Mouse (Mus musculus): ENCODE results near the gene Slfn9. TPM values are rescaled to one million over a fixed set of nuclear protein-coding genes. Genes with fewer than 3 reads are reported as not detected.
"Not testable (repeated sequence)": the region's sequence is repeated elsewhere in the genome, so short reads cannot be mapped to it uniquely, and the experiment has no call there.

Gene Slfn9
- 0.36 and 0.41 TPM in 2 replicates for polyA plus RNA-seq (2012; rRNA removed)

DNA sequence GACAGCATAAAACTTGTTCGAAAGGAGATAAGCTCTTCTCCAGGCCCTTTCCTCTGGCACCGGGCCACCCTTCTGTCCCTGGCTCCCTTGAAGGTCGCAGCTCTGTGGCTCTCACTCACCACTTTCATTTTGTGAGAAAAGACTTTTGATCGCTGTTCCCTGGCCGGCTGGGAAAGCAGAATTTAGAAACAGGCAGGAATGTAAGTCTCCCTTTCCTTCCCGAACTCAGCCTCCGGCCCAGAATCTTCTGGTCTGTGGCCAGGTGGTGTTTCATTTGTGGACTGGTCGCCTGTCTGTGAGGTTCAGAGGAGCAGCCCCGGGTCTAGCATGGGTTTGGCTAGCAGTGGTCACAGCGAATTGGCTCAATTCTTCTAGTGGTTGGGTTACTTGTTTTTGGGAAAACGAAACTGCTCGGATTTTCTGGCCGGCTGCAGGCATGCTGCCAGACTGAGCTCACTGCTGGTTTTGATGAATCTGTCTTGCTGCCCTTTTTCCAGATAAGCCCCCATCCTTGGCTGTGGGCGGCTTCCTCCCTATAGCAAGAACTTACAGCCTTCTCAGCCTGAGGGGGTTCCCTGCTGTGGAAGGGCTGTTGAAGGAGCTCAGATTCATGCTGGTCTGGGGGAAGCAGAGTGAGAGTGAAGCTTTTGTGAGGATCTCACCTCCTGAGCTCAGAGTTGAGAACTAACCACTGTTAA lies at the start of gene Slfn9:
Gene Slfn9, minus strand, starts transcription at position 362 of the 698 bp plus-strand sequence.
- DNase-seq (ENCODE audit: low read depth): no peak

- DNase-seq (ENCODE audit: low read depth): no peak
Observed at GRCm38 (mm10) chr11:83041000-83041399, 49.4 kb upstream of the Slfn9 start.

GRCm38 (mm10) chr11:83040325-83040724 lies 48.7 kb upstream of the Slfn9 start:
- no peak for DNase-seq (ENCODE audit: low read depth)

GRCm38 (mm10) chr11:83039796-83040195 lies 48.2 kb upstream of the Slfn9 start:
- DNase-seq (ENCODE audit: low read depth): no peak

DNA sequence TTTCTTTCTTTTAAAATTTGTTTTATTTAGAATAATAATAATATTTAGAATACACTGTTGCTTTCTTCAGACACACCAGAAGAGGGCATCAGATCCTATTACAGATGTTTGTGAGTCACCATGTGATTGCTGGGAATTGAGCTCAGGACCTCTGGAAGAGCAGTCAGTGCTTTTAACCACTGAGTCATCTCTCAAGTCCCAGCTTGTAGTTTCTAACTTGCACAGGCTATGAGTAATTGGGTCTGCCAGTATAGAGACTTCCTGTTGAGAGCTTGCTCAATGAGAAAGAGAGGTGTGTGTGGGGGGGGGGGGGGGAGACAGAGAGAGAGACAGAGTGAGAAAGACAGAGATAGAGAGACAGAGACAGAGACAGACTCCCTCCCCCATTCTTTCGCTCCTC lies 47.5 kb upstream of the Slfn9 start:
- no peak for DNase-seq (ENCODE audit: low read depth)

DNA sequence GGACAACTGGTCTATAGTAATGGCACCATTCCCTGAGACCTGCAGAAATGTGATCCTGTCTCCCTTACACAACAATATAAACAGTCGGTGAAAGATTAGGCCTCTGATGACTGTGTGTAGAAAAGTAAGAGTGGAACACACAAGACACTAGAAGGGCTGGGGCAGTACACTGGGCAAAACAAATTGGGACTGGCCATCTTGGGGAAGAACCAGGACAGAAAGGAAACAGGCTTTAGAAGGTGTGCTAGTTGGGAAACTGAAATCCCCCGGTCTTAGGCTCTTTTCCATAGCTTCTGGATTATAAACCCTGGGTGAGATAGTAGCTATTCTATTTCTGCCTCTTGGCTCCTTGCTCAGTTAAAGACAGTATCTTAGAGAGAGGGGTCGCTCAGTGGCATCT lies 47.1 kb upstream of the Slfn9 start:
- not testable (repeated sequence) for DNase-seq (ENCODE audit: low read depth)

DNA sequence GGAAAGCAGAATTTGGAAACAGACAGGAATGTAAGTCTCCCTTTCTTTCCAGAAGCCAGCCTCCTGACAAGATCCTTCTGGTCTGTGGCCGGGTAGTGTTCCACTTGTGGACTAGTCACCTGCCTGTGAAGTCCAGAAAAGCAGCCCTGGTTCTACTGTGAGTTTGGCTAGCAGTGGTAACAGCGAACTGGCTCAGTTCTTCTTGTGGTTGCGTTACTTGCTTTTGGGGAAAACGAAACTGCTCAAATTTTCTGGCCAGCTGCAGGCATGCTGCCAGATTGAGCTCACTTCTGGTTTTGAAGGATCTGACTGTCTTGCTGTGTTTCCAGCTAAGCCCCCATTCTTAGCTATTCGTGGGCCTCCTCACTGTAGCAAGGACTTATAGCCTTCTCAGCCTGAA lies 29.0 kb upstream of the Slfn9 start, which contains the start of gene Slfn8:
Gene Slfn8, minus strand, starts transcription at position 190 of the 400 bp plus-strand sequence.
- no peak for DNase-seq (ENCODE audit: low read depth)

- not testable (repeated sequence) for DNase-seq (ENCODE audit: low read depth)
Observed at GRCm38 (mm10) chr11:83019561-83020519, 28.2 kb upstream of the Slfn9 start.

- no peak for DNase-seq (ENCODE audit: low read depth)
Observed at GRCm38 (mm10) chr11:83016093-83016492, 24.5 kb upstream of the Slfn9 start.

- DNase-seq (ENCODE audit: low read depth): no peak
Observed at GRCm38 (mm10) chr11:83013356-83013755, 21.7 kb upstream of the Slfn9 start.

DNA sequence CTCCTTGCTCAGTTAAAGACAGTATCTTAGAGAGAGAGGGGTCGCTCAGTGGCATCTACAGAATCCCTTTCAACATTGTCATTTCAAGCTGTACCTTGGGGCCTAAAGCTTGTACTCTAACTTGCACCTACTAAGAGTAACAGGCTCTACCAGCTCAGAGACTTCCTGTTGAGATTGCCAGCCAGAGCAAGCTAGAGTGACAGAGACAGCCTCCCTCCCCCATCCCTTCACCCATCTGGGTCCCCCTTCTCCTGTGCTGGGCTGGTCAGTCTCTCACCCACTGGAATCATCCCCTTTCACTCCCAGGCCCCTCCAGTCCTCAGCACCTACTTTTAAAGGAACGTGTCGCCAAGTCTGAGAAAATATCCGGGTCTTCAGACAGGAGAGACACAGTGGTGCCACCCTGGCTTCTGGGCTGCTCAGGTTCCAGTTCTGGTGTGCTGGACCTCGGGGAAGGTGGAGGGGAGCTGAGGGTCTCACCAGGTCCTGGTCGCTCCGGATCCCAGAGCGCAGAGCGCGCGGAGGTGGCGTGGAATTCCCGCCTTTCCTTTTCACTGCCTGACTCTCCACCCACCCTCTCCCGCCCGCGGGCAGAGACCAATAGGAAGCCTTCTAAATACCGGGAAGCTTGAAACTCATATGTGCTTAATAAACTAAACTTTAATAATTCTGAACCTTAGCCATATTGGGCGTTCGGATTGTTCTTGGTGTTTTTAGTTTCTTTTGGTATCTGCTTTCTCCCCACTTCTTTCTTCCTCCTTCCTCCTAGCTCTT lies 831 bp downstream of the Slfn9 start:
- not testable (repeated sequence) for DNase-seq (ENCODE audit: low read depth)

DNA sequence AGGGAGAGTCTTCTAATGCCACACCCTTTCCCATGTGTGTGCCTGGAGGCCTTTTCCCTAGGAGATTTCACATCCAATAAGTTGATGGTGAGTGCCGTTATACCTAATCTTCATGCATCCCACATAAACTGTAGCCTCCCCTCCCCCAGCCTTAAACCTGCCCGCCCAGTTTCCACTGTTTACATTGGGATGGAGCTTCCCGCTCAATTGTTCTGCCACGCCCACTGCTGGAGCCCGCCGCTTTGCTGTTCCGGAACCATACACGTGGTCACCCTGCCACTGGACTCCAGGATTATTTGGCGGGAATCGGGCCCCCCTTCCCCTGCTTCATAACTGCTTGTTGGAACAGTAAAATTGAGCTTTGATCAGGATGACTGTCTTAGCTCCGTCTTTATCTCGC lies 2.3 kb downstream of the Slfn9 start:
- no peak for DNase-seq (ENCODE audit: low read depth)

DNA sequence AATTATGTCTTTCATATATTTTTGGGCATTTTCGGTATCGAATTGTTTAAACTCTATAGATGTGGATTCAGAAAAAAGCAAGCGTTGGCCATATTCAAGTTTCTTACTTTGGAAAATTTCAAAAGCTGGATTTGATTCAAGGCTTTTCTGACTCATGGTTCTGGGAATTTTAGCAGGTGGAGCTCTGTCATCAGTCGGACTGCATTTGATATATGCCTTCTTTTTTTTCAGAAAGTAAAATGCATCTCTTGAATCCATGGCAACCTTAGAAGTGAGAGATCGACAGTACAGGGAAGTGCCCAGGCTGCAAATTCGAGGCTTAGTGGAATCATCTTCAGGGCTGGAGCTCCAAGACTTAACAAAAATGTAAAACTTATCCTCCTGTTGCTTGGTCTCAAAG lies 4.0 kb downstream of the Slfn9 start:
- DNase-seq (ENCODE audit: low read depth): no peak

DNA sequence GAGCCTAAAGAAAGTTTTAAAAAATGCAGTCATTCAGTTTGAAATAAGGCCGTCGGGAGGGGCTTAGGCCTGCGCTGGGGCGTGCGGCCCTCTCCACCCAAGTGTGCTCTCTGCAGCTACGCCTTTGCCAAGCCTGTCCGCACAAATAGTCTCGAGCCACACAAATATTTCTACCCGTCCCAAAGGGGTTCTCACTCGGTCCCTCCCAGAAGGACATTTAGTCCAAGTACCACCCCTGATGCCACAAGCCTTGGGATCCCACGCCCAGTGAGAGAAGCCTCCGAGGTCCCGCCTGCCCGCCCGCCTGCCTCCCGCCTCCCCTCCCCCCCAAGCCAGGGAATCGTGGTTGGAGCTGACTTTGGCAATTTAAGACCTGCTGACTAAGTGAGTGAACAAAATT lies 8.4 kb downstream of the Slfn9 start:
- no peak for DNase-seq (ENCODE audit: low read depth)

GRCm38 (mm10) chr11:82982409-82982808 lies 9.2 kb downstream of the Slfn9 start:
- not testable (repeated sequence) for DNase-seq (ENCODE audit: low read depth)

GRCm38 (mm10) chr11:82973916-82974315 lies 17.7 kb downstream of the Slfn9 start:
- no peak for DNase-seq (ENCODE audit: low read depth)

DNA sequence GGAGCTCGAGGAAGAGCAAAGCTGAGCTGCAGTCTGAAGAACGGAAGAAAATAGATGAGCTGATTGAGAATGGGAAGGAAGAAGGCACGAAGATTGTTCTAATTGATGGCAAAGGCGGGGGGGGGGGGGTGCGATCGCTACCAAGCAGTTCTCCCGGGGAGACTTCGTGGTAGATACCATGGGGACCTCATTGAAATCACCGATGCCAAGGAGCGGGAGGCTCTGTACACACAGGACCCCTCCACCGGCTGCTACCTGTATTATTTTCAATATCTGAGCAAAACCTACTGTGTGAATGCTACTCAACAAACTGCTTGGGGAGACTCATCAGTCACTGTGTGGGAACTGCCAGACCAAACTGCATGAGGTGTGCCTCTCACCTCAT lies 20.0 kb downstream of the Slfn9 start:
- DNase-seq (ENCODE audit: low read depth): no peak

- DNase-seq (ENCODE audit: low read depth): no peak
Observed at GRCm38 (mm10) chr11:82970712-82971589, 20.7 kb downstream of the Slfn9 start.

DNA sequence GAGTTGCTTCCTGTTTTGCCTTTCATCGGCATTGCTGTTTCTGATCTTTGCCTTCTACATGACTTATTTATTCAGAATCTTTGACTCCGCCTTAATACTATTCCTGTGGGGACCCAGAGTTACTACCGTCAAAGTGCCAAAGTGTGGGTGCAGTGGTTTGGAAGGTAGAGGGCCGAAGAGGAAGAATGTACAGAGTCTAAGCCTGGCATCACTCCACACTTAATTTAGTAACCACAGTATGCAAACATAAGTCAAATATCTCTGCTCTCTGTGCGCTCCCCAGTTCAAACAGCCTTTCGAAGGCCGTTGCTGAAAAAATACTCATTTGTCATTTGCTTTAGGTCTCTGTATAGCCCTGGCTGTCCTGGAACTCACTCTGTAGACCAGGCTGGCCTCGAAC lies 29.4 kb downstream of the Slfn9 start:
- no peak for DNase-seq (ENCODE audit: low read depth)

DNA sequence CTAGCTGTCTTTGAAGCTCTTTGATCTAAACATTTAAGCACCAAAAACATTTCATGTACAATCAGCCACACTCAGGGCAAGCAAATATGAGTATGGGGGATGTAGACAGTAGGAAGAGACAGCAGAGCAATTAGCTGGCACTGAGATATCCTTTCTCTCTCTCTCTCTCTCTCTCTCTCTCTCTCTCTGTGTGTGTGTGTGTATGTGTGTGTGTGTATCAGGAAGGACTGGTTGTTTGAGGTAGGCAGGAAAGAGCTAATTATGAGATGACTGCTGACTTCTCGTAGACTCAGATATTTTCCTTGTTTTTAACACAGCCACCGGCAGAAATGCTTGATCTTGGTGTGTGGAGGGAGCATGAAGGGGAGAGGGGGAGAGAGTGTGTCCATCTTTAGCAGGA lies 29.9 kb downstream of the Slfn9 start:
- no peak for DNase-seq (ENCODE audit: low read depth)

GRCm38 (mm10) chr11:82959613-82960012 lies 32.0 kb downstream of the Slfn9 start:
- no peak for DNase-seq (ENCODE audit: low read depth)

Data from gonadal fat pad, adult 2 months (tissue).